Mouse (Mus musculus): ENCODE measurements at regions not wholly inside any gene's neighbourhood (a gene's known extent, or its start where the extent isn't known, plus 50 kb on each side); places are given as distances from the start of the nearest gene placed in this dataset.

GRCm38 (mm10) chr4:150789166-150789565 lies 64.6 kb upstream of the Errfi1 start:
- TF ChIP-seq CTCF (conservative IDR thresholded peaks at IDR 0.05; ENCODE audit: low read length) (no peak), NANOG (IDR thresholded peaks at IDR 0.05; ENCODE audit: borderline replicate concordance, low read length) (no peak), POU5F1 (IDR thresholded peaks at IDR 0.05; ENCODE audit: borderline replicate concordance, low read length) (no peak)
- Histone ChIP-seq H3K36me3 (ENCODE audit: insufficient read depth, low read length) (no peaks in the 10 kb centered on the region), H3K4me1 (replicated peaks; ENCODE audit: low read depth, low read length) (peaks cover 19% of the 10 kb centered on the region), H3K4me3 (replicated peaks; ENCODE audit: low read length) (no peak overlapping the region), H3K9me3 (ENCODE audit: low read length) (no peaks in the 10 kb centered on the region), H3K27me3 (ENCODE audit: insufficient read depth, low read length) (no peaks in the 10 kb centered on the region)

DNA sequence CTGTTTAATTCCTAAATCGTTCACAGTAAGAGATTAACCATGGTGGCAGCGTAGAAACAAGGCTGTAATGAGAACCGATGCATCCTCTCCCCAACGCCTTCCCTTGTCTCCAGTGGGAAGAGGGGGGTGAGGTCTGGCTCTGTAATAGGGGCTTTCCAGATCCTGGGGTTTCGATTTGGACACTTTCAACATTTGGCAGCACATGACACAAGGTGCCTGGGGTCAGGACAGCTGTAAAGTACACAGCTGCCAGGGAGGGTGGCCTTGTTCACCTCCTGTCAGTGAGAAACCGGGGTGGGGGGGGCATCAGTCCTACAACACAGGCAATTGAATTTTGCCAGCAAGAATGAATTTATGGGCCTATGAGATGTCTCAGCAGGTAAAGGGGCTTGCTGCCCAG lies 66.6 kb upstream of the Errfi1 start:
- H3K9me3 ChIP-seq (ENCODE audit: low read length), result no peaks in the 10 kb centered on the region
- TF ChIP-seq CTCF (conservative IDR thresholded peaks at IDR 0.05; ENCODE audit: low read length), result no peak
- no peak for TF ChIP-seq NANOG (IDR thresholded peaks at IDR 0.05; ENCODE audit: borderline replicate concordance, low read length)
- TF ChIP-seq POU5F1 (IDR thresholded peaks at IDR 0.05; ENCODE audit: borderline replicate concordance, low read length), result no peak
- H3K36me3 ChIP-seq (ENCODE audit: insufficient read depth, low read length), result no peaks in the 10 kb centered on the region
- H3K4me3 ChIP-seq (replicated peaks; ENCODE audit: low read length), result no peak overlapping the region
- no peaks in the 10 kb centered on the region for H3K27me3 ChIP-seq (ENCODE audit: insufficient read depth, low read length)
- H3K4me1 ChIP-seq (replicated peaks; ENCODE audit: low read depth, low read length), result peaks cover 16% of the 10 kb centered on the region

DNA sequence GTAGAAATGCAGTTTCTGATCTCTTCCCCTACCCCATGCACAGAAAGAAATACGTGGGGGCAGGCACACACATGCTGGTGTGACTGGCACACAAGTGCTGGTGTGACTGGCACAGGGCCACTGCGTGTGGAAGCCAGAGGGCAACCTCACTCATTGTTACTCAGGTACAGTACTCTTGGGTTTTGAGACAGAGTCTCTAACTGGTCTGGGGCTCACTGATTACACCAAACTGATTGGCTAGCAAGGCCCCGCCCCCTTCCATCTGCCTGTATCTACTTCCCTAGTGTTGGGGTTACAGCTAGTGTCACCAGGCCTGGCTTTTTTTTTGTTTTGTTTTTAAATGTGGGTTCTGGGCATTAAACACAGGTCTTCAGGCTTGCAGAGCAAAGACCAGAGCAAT lies 67.1 kb upstream of the Errfi1 start:
- H3K4me1 ChIP-seq (replicated peaks; ENCODE audit: low read depth, low read length), result peaks cover 11% of the 10 kb centered on the region
- H3K9me3 ChIP-seq (ENCODE audit: low read length), result no peaks in the 10 kb centered on the region
- H3K27me3 ChIP-seq (ENCODE audit: insufficient read depth, low read length), result no peaks in the 10 kb centered on the region
- H3K4me3 ChIP-seq (replicated peaks; ENCODE audit: low read length), result no peak overlapping the region
- H3K36me3 ChIP-seq (ENCODE audit: insufficient read depth, low read length), result no peaks in the 10 kb centered on the region
- TF ChIP-seq POU5F1 (IDR thresholded peaks at IDR 0.05; ENCODE audit: borderline replicate concordance, low read length) (no peak), NANOG (IDR thresholded peaks at IDR 0.05; ENCODE audit: borderline replicate concordance, low read length) (no peak), CTCF (conservative IDR thresholded peaks at IDR 0.05; ENCODE audit: low read length) (no peak)

GRCm38 (mm10) chr4:150784491-150785451 lies 68.9 kb upstream of the Errfi1 start:
- Histone ChIP-seq H3K4me1 (replicated peaks; ENCODE audit: low read depth, low read length) (peaks cover 15% of the 10 kb centered on the region; the same call in 1 of the 2 replicates), H3K27me3 (ENCODE audit: insufficient read depth, low read length) (no peaks in the 10 kb centered on the region), H3K9me3 (ENCODE audit: low read length) (no peaks in the 10 kb centered on the region), H3K4me3 (replicated peaks; ENCODE audit: low read length) (no peak overlapping the region), H3K36me3 (ENCODE audit: insufficient read depth, low read length) (no peaks in the 10 kb centered on the region)
- no peak for TF ChIP-seq NANOG (IDR thresholded peaks at IDR 0.05; ENCODE audit: borderline replicate concordance, low read length)
- TF ChIP-seq CTCF (conservative IDR thresholded peaks at IDR 0.05; ENCODE audit: low read length), result no peak
- no peak for TF ChIP-seq POU5F1 (IDR thresholded peaks at IDR 0.05; ENCODE audit: borderline replicate concordance, low read length)

DNA sequence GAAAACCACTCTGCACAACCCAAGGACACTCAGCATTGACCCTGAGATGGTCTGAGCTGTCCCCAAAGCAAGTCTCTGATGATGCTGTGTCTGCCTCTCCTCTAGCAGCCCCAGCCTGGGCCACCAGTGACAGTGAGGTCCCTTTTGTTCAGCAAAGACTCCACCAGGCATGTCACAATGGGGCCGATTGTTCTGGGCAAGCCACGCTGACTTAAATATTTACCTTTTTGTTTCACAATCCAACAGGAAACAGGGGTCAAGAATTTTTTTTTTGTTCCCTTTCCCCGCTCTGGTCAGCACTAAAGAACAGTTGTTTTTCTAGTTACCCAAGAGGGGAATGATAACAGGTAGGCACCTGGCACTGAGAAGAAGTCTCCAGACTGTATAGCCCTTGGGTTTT lies 72.4 kb upstream of the Errfi1 start:
- H3K36me3 ChIP-seq (ENCODE audit: insufficient read depth, low read length), result no peaks in the 10 kb centered on the region
- no peaks in the 10 kb centered on the region for H3K27me3 ChIP-seq (ENCODE audit: insufficient read depth, low read length)
- no peaks in the 10 kb centered on the region for H3K9me3 ChIP-seq (ENCODE audit: low read length)
- H3K4me3 ChIP-seq (replicated peaks; ENCODE audit: low read length), result no peak overlapping the region
- H3K4me1 ChIP-seq (replicated peaks; ENCODE audit: low read depth, low read length), result peaks cover 11% of the 10 kb centered on the region; the same call in 1 of the 2 replicates
- TF ChIP-seq POU5F1 (IDR thresholded peaks at IDR 0.05; ENCODE audit: borderline replicate concordance, low read length), result no peak
- TF ChIP-seq NANOG (IDR thresholded peaks at IDR 0.05; ENCODE audit: borderline replicate concordance, low read length), result no peak
- TF ChIP-seq CTCF (conservative IDR thresholded peaks at IDR 0.05; ENCODE audit: low read length), result no peak

- Histone ChIP-seq H3K36me3 (ENCODE audit: insufficient read depth, low read length) (no peaks in the 10 kb centered on the region), H3K27me3 (ENCODE audit: insufficient read depth, low read length) (peaks cover 6% of the 10 kb centered on the region), H3K4me3 (replicated peaks; ENCODE audit: low read length) (no peak overlapping the region), H3K4me1 (replicated peaks; ENCODE audit: low read depth, low read length) (peaks cover 11% of the 10 kb centered on the region; the same call in 1 of the 2 replicates), H3K9me3 (ENCODE audit: low read length) (peaks cover 2% of the 10 kb centered on the region)
- TF ChIP-seq CTCF (conservative IDR thresholded peaks at IDR 0.05; ENCODE audit: low read length), result no peak
- no peak for TF ChIP-seq NANOG (IDR thresholded peaks at IDR 0.05; ENCODE audit: borderline replicate concordance, low read length)
- TF ChIP-seq POU5F1 (IDR thresholded peaks at IDR 0.05; ENCODE audit: borderline replicate concordance, low read length), result no peak
These were observed 74.4 kb upstream of the Errfi1 start for GRCm38 (mm10) chr4:150779340-150779739.

DNA sequence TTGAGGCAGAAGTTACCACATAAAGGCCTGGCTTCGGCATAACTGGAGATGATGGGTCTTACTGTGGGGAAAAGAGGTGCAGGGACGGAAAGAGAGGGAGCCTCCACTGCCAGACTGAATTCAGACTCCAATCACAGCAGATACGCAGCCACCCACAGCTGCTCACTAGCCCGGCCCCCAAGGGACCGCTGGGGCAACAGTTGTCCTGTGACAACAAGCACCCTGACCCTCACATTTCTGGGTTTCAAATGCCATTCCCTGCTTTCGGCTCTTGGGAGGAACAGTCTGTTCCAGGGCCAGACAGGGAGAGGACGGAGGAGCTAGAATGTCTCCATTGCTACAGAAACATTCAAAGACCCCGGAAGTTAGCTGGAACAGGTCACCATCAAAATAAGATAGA lies 75.0 kb upstream of the Errfi1 start:
- Histone ChIP-seq H3K4me1 (replicated peaks; ENCODE audit: low read depth, low read length) (peaks cover 11% of the 10 kb centered on the region; the same call in 1 of the 2 replicates), H3K4me3 (replicated peaks; ENCODE audit: low read length) (no peak overlapping the region), H3K9me3 (ENCODE audit: low read length) (peaks cover 7% of the 10 kb centered on the region), H3K36me3 (ENCODE audit: insufficient read depth, low read length) (no peaks in the 10 kb centered on the region), H3K27me3 (ENCODE audit: insufficient read depth, low read length) (peaks cover 13% of the 10 kb centered on the region)
- TF ChIP-seq POU5F1 (IDR thresholded peaks at IDR 0.05; ENCODE audit: borderline replicate concordance, low read length) (no peak), NANOG (IDR thresholded peaks at IDR 0.05; ENCODE audit: borderline replicate concordance, low read length) (no peak), CTCF (conservative IDR thresholded peaks at IDR 0.05; ENCODE audit: low read length) (no peak)

DNA sequence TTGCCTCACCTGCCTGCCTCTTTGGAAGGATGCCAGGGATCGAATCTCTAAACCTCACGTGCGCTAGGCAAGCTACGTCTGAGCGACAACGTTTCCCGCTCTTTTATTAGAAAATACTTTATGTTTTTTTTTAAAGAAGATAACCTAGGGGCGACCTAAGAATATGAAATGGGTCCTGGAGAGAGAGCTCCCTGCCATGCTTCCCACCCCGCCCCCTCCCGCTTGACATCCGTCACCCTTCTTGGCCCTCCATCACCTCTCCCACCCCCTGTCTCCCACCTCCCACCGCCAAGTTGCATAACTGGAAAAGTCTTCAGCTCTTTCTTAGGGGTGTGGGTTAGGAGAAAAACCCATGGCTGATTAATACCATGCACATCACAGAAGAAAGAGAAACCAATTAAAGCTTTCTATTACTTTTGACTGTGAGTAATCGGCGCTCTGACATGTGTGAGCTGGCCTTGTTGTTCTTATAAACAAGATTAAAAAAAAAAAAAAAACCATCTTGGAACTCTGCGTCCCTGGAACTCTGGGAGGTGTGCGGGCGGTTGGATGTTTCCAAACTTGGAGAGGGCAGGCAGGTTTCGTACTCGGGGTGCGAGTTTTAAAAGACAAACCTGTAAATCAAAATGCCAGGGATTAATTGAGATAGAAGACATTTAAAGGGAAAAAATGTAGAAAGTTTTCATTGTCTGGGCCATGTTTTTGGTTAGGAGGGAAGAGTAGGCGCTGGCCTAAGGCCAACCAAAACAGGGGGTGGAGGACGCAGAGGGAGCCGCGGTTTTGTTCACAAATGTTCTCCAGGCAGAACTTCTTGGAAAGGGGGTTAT lies 77.8 kb upstream of the Errfi1 start:
- peaks cover 7% of the 10 kb centered on the region for H3K9me3 ChIP-seq (ENCODE audit: low read length)
- TF ChIP-seq NANOG (IDR thresholded peaks at IDR 0.05; ENCODE audit: borderline replicate concordance, low read length) (no peak), POU5F1 (IDR thresholded peaks at IDR 0.05; ENCODE audit: borderline replicate concordance, low read length) (no peak), CTCF (conservative IDR thresholded peaks at IDR 0.05; ENCODE audit: low read length) (no peak)
- no peak overlapping the region for H3K4me3 ChIP-seq (replicated peaks; ENCODE audit: low read length)
- H3K4me1 ChIP-seq (replicated peaks; ENCODE audit: low read depth, low read length), result peaks cover 26% of the 10 kb centered on the region
- no peaks in the 10 kb centered on the region for H3K36me3 ChIP-seq (ENCODE audit: insufficient read depth, low read length)
- H3K27me3 ChIP-seq (ENCODE audit: insufficient read depth, low read length), result peaks cover 16% of the 10 kb centered on the region

Measured in E14TG2a.4 (cell line).